Mouse (Mus musculus) liver, embryonic 14.5 days (tissue): Measurements from ENCODE around the gene Fam183b. TPM values are rescaled to one million over a fixed set of nuclear protein-coding genes. Genes with fewer than 3 reads are reported as not detected.

Source experiments
- ATAC-seq: fragments of 200-750 bp; cut with Nextera tagmentation; 2 replicates; pipeline ENCODE4 v1.8.0; 2017; ENCODE audit warnings: moderate number of reproducible peaks, mild to moderate bottlenecking, moderate library complexity; ENCODE audit not compliant: insufficient read depth
- DNase-seq, 3 experiments: peaks; one replicate each; pipeline ENCODE4 v3.0.0-alpha.2; 2012 to 2013; ENCODE audit warnings: low read depth in 3 of 3, low spot score in 3 of 3
- H3K27ac ChIP-seq: fragments of 300-500 bp; sonication (generic); 2 replicates; pipeline ENCODE4 v1.5.1; 2014; ENCODE audit warnings: moderate library complexity, mild to moderate bottlenecking, control low read depth, inconsistent platforms
- H3K27me3 ChIP-seq: fragments of 300-500 bp; sonication (generic); 2 replicates; pipeline ENCODE4 v1.6.1; 2014; ENCODE audit warnings: mild to moderate bottlenecking, low read length, moderate library complexity; ENCODE audit not compliant: control insufficient read depth, insufficient read depth
- H3K36me3 ChIP-seq: fragments of 300-500 bp; sonication (generic); replicated peaks from 2 replicates; pipeline ENCODE4 v1.6.1; 2014; ENCODE audit warnings: low read depth; ENCODE audit not compliant: control insufficient read depth, insufficient read depth
- H3K4me1 ChIP-seq, 2 experiments: fragments of 200-500 bp in 1 of 2; fragments of 300-500 bp in 1 of 2; sonication (generic) in 1 of 2; replicated peaks; 2 replicates each; pipeline ENCODE4 v1.6.1; 2012 to 2014; ENCODE audit warnings: antibody characterized with exemption in 1 of 2, inconsistent platforms in 1 of 2, low read length in 1 of 2; ENCODE audit not compliant: control insufficient read depth in 2 of 2, insufficient read depth in 2 of 2
- H3K4me2 ChIP-seq: fragments of 300-500 bp; sonication (generic); 2 replicates; pipeline ENCODE4 v1.6.1; 2014; ENCODE audit warnings: low read depth, mild to moderate bottlenecking, control low read depth, moderate library complexity
- H3K4me3 ChIP-seq, 2 experiments: fragments of 200-500 bp in 1 of 2; fragments of 300-500 bp in 1 of 2; sonication (generic) in 1 of 2; 2 replicates each; pipeline ENCODE4 v1.5.1; 2012 to 2014; ENCODE audit warnings: low read depth in 2 of 2, low read length in 2 of 2, mild to moderate bottlenecking in 2 of 2, control low read depth in 1 of 2, inconsistent platforms in 1 of 2, moderate library complexity in 1 of 2; ENCODE audit not compliant: insufficient read depth in 1 of 2
- H3K9ac ChIP-seq: fragments of 300-500 bp; sonication (generic); replicated peaks from 2 replicates; pipeline ENCODE4 v1.6.1; 2014; ENCODE audit warnings: mild to moderate bottlenecking, control low read depth, moderate library complexity
- H3K9me3 ChIP-seq: fragments of 300-500 bp; sonication (generic); 2 replicates; pipeline ENCODE4 v1.6.1; 2016; ENCODE audit warnings: low read length, mixed read lengths; ENCODE audit not compliant: control insufficient read depth
- CTCF ChIP-seq: IDR thresholded peaks from 2 replicates; pipeline ENCODE4 v1.5.1; 2016; ENCODE audit warnings: antibody characterized with exemption, low read depth, control low read depth
- EP300 ChIP-seq: IDR thresholded peaks from 2 replicates; pipeline ENCODE4 v1.6.1; 2016; ENCODE audit warnings: antibody characterized with exemption, low read depth
- WGBS: fragments of 180-500 bp; shearing (Covaris S2); extraction: QIAGEN DNeasy Blood & Tissue Kit; methylation state at CpG from one replicate; pipeline ENCODE4 v1.1.7; 2014; ENCODE audit not compliant: insufficient replicate concordance; 5-methylcytosine and 5-hydroxymethylcytosine counted together
- polyA plus RNA-seq, 2 experiments: library from polyadenylated mRNA; depleted of rRNA in 1 of 2; stranded (reverse) in 1 of 2; unstranded in 1 of 2; fragments of >200 nt; fragmentation: Nextera tagmentation in 1 of 2; extraction: Ambion mirVana in 1 of 2; gene quantifications; 2 replicates each; pipeline versions ENCODE4 v1.2.1 to v1.2.3; 2012 to 2014

Fam183b gene
- polyA plus RNA-seq, 2 experiments: not detected

GRCm38 (mm10) chr11:58804393-58804792, 2.6 kb upstream of the Fam183b start:
- ATAC-seq (no peak), DNase-seq (no peak)
- Histone ChIP-seq H3K27ac (no peak overlapping the region), H3K4me3 (no peak overlapping the region), H3K9ac (no peak overlapping the region), H3K4me1 (no peaks in the 10 kb centered on the region; a peak in 1 of 4 replicates), H3K36me3 (no peaks in the 10 kb centered on the region), H3K27me3 (no peaks in the 10 kb centered on the region), H3K4me2 (no peak overlapping the region), H3K9me3 (no peaks in the 10 kb centered on the region)
- TF ChIP-seq CTCF: no peak
- no peak for TF ChIP-seq EP300
- 60% methylated on average over 2 of the region's 2 CpGs for WGBS

DNA sequence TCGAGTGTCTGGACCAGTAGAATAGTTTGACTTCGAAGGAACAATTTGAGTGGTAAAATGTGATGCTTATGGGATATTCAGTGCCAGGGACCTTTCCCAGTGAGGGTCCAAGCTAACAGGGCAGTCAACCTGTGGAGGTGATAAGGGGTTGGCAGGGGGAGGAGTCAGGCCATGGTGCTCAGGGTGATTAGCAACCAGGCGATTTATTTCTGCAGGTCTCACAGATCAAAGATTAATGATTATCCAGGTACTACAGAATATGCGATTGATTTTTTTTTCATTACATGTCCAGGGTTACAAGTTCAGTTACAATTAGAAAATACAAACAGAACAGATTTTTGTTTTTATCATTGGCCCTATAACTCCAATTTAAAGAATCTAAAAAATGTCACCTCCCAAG, 2.1 kb upstream of the Fam183b start:
- no peak for ATAC-seq
- Histone ChIP-seq H3K4me3 (no peak overlapping the region), H3K4me2 (no peak overlapping the region), H3K9me3 (no peaks in the 10 kb centered on the region), H3K27ac (no peak overlapping the region), H3K4me1 (no peaks in the 10 kb centered on the region; a peak in 1 of 4 replicates), H3K27me3 (no peaks in the 10 kb centered on the region), H3K36me3 (no peaks in the 10 kb centered on the region), H3K9ac (no peak overlapping the region)
- no peak for DNase-seq
- WGBS: 50% methylated on average over 4 of the region's 4 CpGs
- TF ChIP-seq CTCF (no peak), EP300 (no peak)

DNA sequence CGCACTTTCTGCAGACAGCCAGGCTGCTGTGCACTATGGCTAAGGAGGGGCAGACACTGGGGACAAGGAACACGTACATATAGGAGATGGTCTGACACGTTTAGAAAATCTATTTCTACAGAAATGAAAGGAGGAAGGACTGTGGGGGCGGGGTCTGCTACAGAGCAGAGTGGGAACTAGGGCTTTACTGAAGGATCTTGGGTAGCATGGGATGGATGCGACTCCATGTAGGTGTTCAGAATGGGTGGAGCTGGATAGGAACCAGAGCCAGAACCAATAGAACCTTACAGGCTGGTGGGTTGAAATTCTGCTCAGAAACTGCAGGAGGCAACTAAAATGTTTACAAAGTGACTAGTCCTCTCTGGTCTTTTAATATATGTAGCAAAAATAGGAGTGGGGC, 2.0 kb downstream of the Fam183b start:
- Histone ChIP-seq H3K4me3 (no peak overlapping the region), H3K27ac (no peak overlapping the region), H3K27me3 (no peaks in the 10 kb centered on the region), H3K9ac (no peak overlapping the region), H3K9me3 (no peaks in the 10 kb centered on the region), H3K36me3 (no peaks in the 10 kb centered on the region), H3K4me1 (no peaks in the 10 kb centered on the region), H3K4me2 (no peak overlapping the region)
- TF ChIP-seq EP300 (no peak), CTCF (no peak)
- ATAC-seq (no peak), DNase-seq (no peak)
- WGBS: 42% methylated on average over 5 of the region's 5 CpGs

DNA sequence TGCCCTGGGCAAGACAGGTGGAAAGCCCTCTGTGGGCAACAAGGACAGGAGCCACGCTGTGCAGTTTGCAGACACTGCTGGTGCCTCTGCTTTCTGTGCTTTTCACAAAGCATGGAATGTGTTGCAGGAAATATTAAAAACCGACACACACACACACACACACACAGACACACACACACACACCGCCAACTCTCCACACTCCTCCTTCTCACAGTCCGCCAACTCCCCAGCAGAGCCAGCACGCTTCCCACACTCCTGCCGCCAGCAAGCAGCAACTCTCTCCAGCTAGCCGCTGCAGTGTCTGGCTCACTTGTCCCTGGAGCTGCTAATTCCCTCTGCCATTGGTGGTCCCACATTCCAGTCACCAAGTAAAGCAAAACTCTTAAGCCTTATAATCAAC, 4.9 kb downstream of the Fam183b start:
- Histone ChIP-seq H3K4me1 (no peaks in the 10 kb centered on the region), H3K4me3 (no peak overlapping the region), H3K4me2 (no peak overlapping the region), H3K36me3 (no peaks in the 10 kb centered on the region), H3K27ac (no peak overlapping the region), H3K9ac (no peak overlapping the region), H3K27me3 (no peaks in the 10 kb centered on the region), H3K9me3 (no peaks in the 10 kb centered on the region)
- TF ChIP-seq CTCF (no peak), EP300 (no peak)
- WGBS: 57% methylated on average over 7 of the region's 7 CpGs
- DNase-seq (no peak), ATAC-seq (no peak)

- Histone ChIP-seq H3K4me2 (no peak overlapping the region), H3K4me3 (no peak overlapping the region), H3K9me3 (no peaks in the 10 kb centered on the region), H3K27ac (no peak overlapping the region), H3K27me3 (no peaks in the 10 kb centered on the region), H3K4me1 (no peaks in the 10 kb centered on the region), H3K36me3 (no peaks in the 10 kb centered on the region), H3K9ac (no peak overlapping the region)
- TF ChIP-seq EP300 (no peak), CTCF (0 out of 2 replicates have a peak, but pooled peaks have one; percentile 22)
- ATAC-seq: no peak
- DNase-seq: no peak
- WGBS: 64% methylated on average over 2 of the region's 2 CpGs
Measured at GRCm38 (mm10) chr11:58795856-58796255, 5.9 kb downstream of the Fam183b start.

GRCm38 (mm10) chr11:58790646-58791045, 11.1 kb downstream of the Fam183b start:
- no peak overlapping the region for H3K4me3 ChIP-seq
- no peak overlapping the region for H3K4me2 ChIP-seq
- no peaks in the 10 kb centered on the region for H3K27me3 ChIP-seq
- no peak overlapping the region for H3K9ac ChIP-seq
- no peaks in the 10 kb centered on the region for H3K9me3 ChIP-seq
- ATAC-seq (no peak), DNase-seq (peak in 2 of 3 experiments; percentile 4 to 13)
- no peaks in the 10 kb centered on the region for H3K4me1 ChIP-seq
- TF ChIP-seq EP300 (no peak), CTCF (no peak)
- H3K27ac ChIP-seq: no peak overlapping the region
- H3K36me3 ChIP-seq: no peaks in the 10 kb centered on the region
- WGBS: 43% methylated on average over 6 of the region's 6 CpGs
